Comparison of ENCODE assay signal across 8 mouse cellular contexts in genomic region chr5:77266886-77267401, GRCm38 (mm10). TPM values are rescaled to one million over a fixed set of nuclear protein-coding genes. Genes with fewer than 3 reads are reported as not detected.
A peak's percentile ranks its signal among the peaks of the same experiment; 100 is the strongest.
DNase-seq lines count a peak whose midpoint lies in the region; ATAC-seq lines count a peak whose summit lies in the region.

No protein-coding gene starts in this region.

- no peak for ATAC-seq in neural tube, embryonic 11.5 days (ENCODE audit: insufficient read depth, low FRiP score, low TSS enrichment)
- no peak for ATAC-seq in intestine, embryonic 14.5 days (replicated peaks; ENCODE audit: low FRiP score, low TSS enrichment, low read depth)

- H3K4me1 ChIP-seq in neural tube, embryonic 11.5 days (ENCODE audit: control insufficient read depth, insufficient read depth, low read length), result no peaks in the 10 kb centered on the region; the same call in 1 of the 2 replicates
- H3K4me1 ChIP-seq in embryonic facial prominence, embryonic 10.5 days, result peaks cover 20% of the 10 kb centered on the region
- peaks cover 3% of the 10 kb centered on the region; the same call in 1 of the 2 replicates for H3K4me1 ChIP-seq in intestine, embryonic 14.5 days (replicated peaks; ENCODE audit: control insufficient read depth, insufficient read depth, low read length)
- peaks cover 37% of the 10 kb centered on the region for H3K4me1 ChIP-seq in midbrain, embryonic 10.5 days

- no peaks in the 10 kb centered on the region for H3K27me3 ChIP-seq in neural tube, embryonic 11.5 days (ENCODE audit: control insufficient read depth, insufficient read depth, low read length)
- H3K27me3 ChIP-seq in embryonic facial prominence, embryonic 10.5 days (replicated peaks; ENCODE audit: low read depth, poor library complexity, severe bottlenecking), result no peaks in the 10 kb centered on the region
- H3K27me3 ChIP-seq in intestine, embryonic 14.5 days (replicated peaks; ENCODE audit: control insufficient read depth, insufficient read depth, low read length), result no peaks in the 10 kb centered on the region
- peaks cover 18% of the 10 kb centered on the region for H3K27me3 ChIP-seq in midbrain, embryonic 10.5 days (ENCODE audit: low read depth, poor library complexity, severe bottlenecking)

- peaks cover 15% of the 10 kb centered on the region for H3K36me3 ChIP-seq in neural tube, embryonic 11.5 days (ENCODE audit: control insufficient read depth, insufficient read depth, low read length)
- H3K36me3 ChIP-seq in embryonic facial prominence, embryonic 10.5 days (replicated peaks), result peaks cover 41% of the 10 kb centered on the region
- peaks cover 37% of the 10 kb centered on the region for H3K36me3 ChIP-seq in intestine, embryonic 14.5 days (ENCODE audit: control insufficient read depth, insufficient read depth, low read length)
- peaks cover 42% of the 10 kb centered on the region for H3K36me3 ChIP-seq in midbrain, embryonic 10.5 days

- WGBS in neural tube, embryonic 11.5 days, result 3% methylated on average over 11 of the region's 11 CpGs
- WGBS in embryonic facial prominence, embryonic 10.5 days, result 2% methylated on average over 11 of the region's 11 CpGs
- WGBS in intestine, embryonic 14.5 days, result 4% methylated on average over 11 of the region's 11 CpGs
- 2% methylated on average over 11 of the region's 11 CpGs for WGBS in midbrain, embryonic 10.5 days

- H3K9me3 ChIP-seq in neural tube, embryonic 11.5 days (ENCODE audit: control insufficient read depth, low read length), result no peaks in the 10 kb centered on the region
- H3K9me3 ChIP-seq in embryonic facial prominence, embryonic 10.5 days, result no peaks in the 10 kb centered on the region
- H3K9me3 ChIP-seq in intestine, embryonic 14.5 days (ENCODE audit: control insufficient read depth, low read length), result no peaks in the 10 kb centered on the region
- H3K9me3 ChIP-seq in midbrain, embryonic 10.5 days (replicated peaks), result peaks cover 2% of the 10 kb centered on the region; the same call in 1 of the 2 replicates

- peak overlapping the region; percentile 94; the same call in 1 of the 2 replicates for H3K27ac ChIP-seq in neural tube, embryonic 11.5 days (ENCODE audit: low read depth, low read length)
- peak overlapping the region; percentile 98 for H3K27ac ChIP-seq in embryonic facial prominence, embryonic 10.5 days (replicated peaks)
- H3K27ac ChIP-seq in intestine, embryonic 14.5 days (ENCODE audit: low read depth), result peak overlapping the region; percentile 98
- H3K27ac ChIP-seq in midbrain, embryonic 10.5 days (replicated peaks), result peak overlapping the region; percentile 95

- no peak for DNase-seq in neural tube, embryonic 11.5 days (ENCODE audit: low spot score)
- no peak for DNase-seq in neural tube, embryonic 10.5 days (ENCODE audit: extremely low spot score, low spot score)
- DNase-seq in embryonic facial prominence, embryonic 10.5 days (ENCODE audit: low spot score), result no peak
- DNase-seq in intestine, embryonic 14.5 days (ENCODE audit: low spot score), result no peak
- DNase-seq in midbrain, embryonic 10.5 days (ENCODE audit: low spot score), result peak; percentile 31
- no peak for DNase-seq in adrenal gland, postnatal 14 days
- DNase-seq in left cerebral cortex, adult 8-10 months (ENCODE audit: low spot score in 2 of 2), result no peak
- DNase-seq in adrenal gland, postnatal 4 days (ENCODE audit: low spot score in 2 of 2), result no peak

- H3K9ac ChIP-seq in neural tube, embryonic 11.5 days (ENCODE audit: low read length), result peak overlapping the region; percentile 96
- H3K9ac ChIP-seq in intestine, embryonic 14.5 days (ENCODE audit: low read length), result peak overlapping the region; percentile 91

- peak overlapping the region; percentile 53 for H3K4me2 ChIP-seq in neural tube, embryonic 11.5 days (ENCODE audit: low read depth)
- H3K4me2 ChIP-seq in intestine, embryonic 14.5 days (ENCODE audit: low read length), result peak overlapping the region; percentile 52

- H3K4me3 ChIP-seq in neural tube, embryonic 11.5 days (ENCODE audit: low read depth, low read length), result peak overlapping the region; percentile 98
- peak overlapping the region; percentile 99 for H3K4me3 ChIP-seq in embryonic facial prominence, embryonic 10.5 days
- peak overlapping the region; percentile 84 for H3K4me3 ChIP-seq in intestine, embryonic 14.5 days (ENCODE audit: low read depth, low read length)
- H3K4me3 ChIP-seq in midbrain, embryonic 10.5 days, result peak overlapping the region; percentile 73

RNA-seq across cellular contexts. Expression of gene Rest, which starts 1.7 kb away (rescaled TPM):
- polyA plus RNA-seq in neural tube, embryonic 11.5 days (2014; fragmentation: Nextera tagmentation; extraction: Ambion mirVana), result 25.0 and 28.6 TPM in 2 replicates
- 34.0 and 37.7 TPM in 2 replicates for polyA plus RNA-seq in embryonic facial prominence, embryonic 10.5 days (2016; fragmentation: Nextera tagmentation; extraction: Ambion mirVana)
- polyA plus RNA-seq in intestine, embryonic 14.5 days (2014; fragmentation: Nextera tagmentation; extraction: Ambion mirVana), result 33.6 and 35.7 TPM in 2 replicates
- polyA plus RNA-seq in midbrain, embryonic 10.5 days (2016; fragmentation: Nextera tagmentation; extraction: Ambion mirVana), result 17.8 and 19.5 TPM in 2 replicates
- total RNA-seq in adrenal gland, postnatal 14 days (2021), result 26.0 and 26.1 TPM in 2 replicates
- 1 to 10 TPM; 3.9 to 4.9 (median 4.2) TPM for total RNA-seq in left cerebral cortex, adult 8-10 months (2022)
- 10 to 100 TPM; 39.0 to 42.6 TPM for total RNA-seq in adrenal gland, postnatal 4 days (2021)

RNA-seq across cellular contexts. Expression of gene Noa1, which starts 42.9 kb away (rescaled TPM):
- polyA plus RNA-seq in neural tube, embryonic 11.5 days (2014; fragmentation: Nextera tagmentation; extraction: Ambion mirVana), result 33.1 and 33.4 TPM in 2 replicates
- polyA plus RNA-seq in embryonic facial prominence, embryonic 10.5 days (2016; fragmentation: Nextera tagmentation; extraction: Ambion mirVana), result 36.5 and 37.5 TPM in 2 replicates
- polyA plus RNA-seq in intestine, embryonic 14.5 days (2014; fragmentation: Nextera tagmentation; extraction: Ambion mirVana), result 30.3 and 30.4 TPM in 2 replicates
- 32.9 and 37.2 TPM in 2 replicates for polyA plus RNA-seq in midbrain, embryonic 10.5 days (2016; fragmentation: Nextera tagmentation; extraction: Ambion mirVana)
- 30.4 and 32.3 TPM in 2 replicates for total RNA-seq in adrenal gland, postnatal 14 days (2021)
- 10 to 100 TPM; 21.9 to 26.7 (median 25.0) TPM for total RNA-seq in left cerebral cortex, adult 8-10 months (2022)
- 10 to 100 TPM; 25.4 to 25.7 TPM for total RNA-seq in adrenal gland, postnatal 4 days (2021)

RNA-seq across cellular contexts. Expression of gene Polr2b, which starts 43.0 kb away (rescaled TPM):
- polyA plus RNA-seq in neural tube, embryonic 11.5 days (2014; fragmentation: Nextera tagmentation; extraction: Ambion mirVana), result 103 and 115 TPM in 2 replicates
- 94.3 and 96.0 TPM in 2 replicates for polyA plus RNA-seq in embryonic facial prominence, embryonic 10.5 days (2016; fragmentation: Nextera tagmentation; extraction: Ambion mirVana)
- 59.8 and 67.5 TPM in 2 replicates for polyA plus RNA-seq in intestine, embryonic 14.5 days (2014; fragmentation: Nextera tagmentation; extraction: Ambion mirVana)
- 97.2 and 100 TPM in 2 replicates for polyA plus RNA-seq in midbrain, embryonic 10.5 days (2016; fragmentation: Nextera tagmentation; extraction: Ambion mirVana)
- 63.3 and 67.0 TPM in 2 replicates for total RNA-seq in adrenal gland, postnatal 14 days (2021)
- 10 to 100 TPM; 46.3 to 52.1 (median 47.0) TPM for total RNA-seq in left cerebral cortex, adult 8-10 months (2022)
- 10 to 100 TPM; 87.5 to 89.2 TPM for total RNA-seq in adrenal gland, postnatal 4 days (2021)

RNA-seq across cellular contexts. Expression of gene Spink2, which starts 55.7 kb away (rescaled TPM):
- polyA plus RNA-seq in neural tube, embryonic 11.5 days (2014; fragmentation: Nextera tagmentation; extraction: Ambion mirVana), result 2.1 and 2.6 TPM in 2 replicates
- polyA plus RNA-seq in embryonic facial prominence, embryonic 10.5 days (2016; fragmentation: Nextera tagmentation; extraction: Ambion mirVana), result 1.5 and 1.8 TPM in 2 replicates
- 1.3 and 1.6 TPM in 2 replicates for polyA plus RNA-seq in intestine, embryonic 14.5 days (2014; fragmentation: Nextera tagmentation; extraction: Ambion mirVana)
- 0.53 and 0.86 TPM in 2 replicates for polyA plus RNA-seq in midbrain, embryonic 10.5 days (2016; fragmentation: Nextera tagmentation; extraction: Ambion mirVana)
- 0.64 TPM in 1 of 2 replicates, not detected in the other for total RNA-seq in adrenal gland, postnatal 14 days (2021)
- total RNA-seq in left cerebral cortex, adult 8-10 months (2022), result not detected
- under 1 TPM in 1 of 2 experiments, not detected in 1; 0.54 TPM for total RNA-seq in adrenal gland, postnatal 4 days (2021)
